Mouse (Mus musculus): ENCODE data around the gene Tbc1d9b.

Gene Tbc1d9b

DNA sequence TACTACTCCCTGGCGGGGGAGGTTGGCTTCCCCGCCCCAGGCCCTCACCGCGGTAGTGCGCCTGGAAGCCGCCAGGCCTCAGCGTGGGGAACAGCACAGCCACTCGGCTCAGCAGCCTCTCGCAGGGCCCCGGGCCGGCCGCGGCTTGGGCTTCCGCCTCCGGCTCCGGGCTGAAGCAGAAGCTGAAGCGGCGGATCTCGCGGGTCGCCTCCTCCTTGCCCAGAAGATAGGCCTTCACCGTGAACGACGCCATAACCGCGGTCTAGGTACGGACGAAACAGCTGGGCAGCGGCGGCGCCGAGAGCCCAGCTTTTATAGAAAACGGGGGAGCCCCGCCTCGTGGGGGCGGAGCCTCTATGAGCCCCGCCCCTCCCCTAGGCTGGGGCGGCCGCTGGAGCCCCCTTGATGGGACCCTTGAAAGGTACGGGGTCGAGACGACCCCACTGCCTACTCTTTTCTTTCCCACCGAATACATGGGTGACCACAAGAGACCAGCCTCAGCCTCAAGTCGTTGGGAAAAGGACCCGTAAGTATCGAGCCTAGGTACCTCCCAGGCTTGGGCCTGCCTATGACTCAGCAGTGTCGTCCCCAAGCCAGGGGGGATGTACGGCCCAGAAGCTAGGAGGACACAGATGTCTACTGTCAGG, 79.4 kb downstream of the Tbc1d9b start, which contains the start of the genes Sqstm1 and Mgat4b:
Gene Sqstm1 (minus strand): TSS at position 323 of the 647 bp plus-strand sequence.
Gene Mgat4b (plus strand): TSS at position 386 of the 647 bp plus-strand sequence.
- peak; percentile 64 for DNase-seq (ENCODE audit: low spot score)

DNA sequence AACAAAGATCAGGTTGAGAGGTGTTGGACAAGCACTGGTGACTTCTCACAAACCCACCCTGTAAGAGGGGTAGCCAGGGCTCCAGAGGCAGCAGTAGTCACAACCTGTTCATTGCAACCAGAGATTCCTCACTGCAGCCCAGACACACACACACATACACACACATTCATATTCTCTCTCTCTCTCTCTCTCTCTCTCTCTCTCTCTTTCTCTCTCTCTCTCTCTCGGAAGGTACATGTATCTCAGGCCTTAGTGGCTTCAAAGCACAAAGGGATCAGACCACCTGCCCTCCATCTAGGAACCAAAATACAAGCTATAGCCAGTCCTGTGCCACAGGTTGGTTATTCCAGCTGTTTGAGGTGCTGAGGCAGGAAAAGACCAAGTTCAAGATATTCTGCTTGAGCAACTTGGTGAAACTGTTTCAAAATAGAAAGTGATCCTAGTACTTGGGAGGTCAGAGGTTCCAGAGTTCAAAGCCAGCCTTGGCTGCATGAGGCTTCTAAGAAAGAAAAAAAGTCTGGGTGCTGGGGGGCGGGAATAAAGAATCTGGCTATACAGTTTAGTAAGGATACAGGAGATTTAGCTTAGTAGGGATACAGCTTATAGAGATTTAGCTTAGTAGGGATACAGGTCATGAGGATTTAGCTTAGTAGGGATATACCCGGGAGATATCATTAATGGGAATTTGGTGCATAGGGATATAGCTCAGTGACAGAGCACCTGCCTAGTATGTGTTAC, 80.3 kb downstream of the Tbc1d9b start:
- no peak for DNase-seq (ENCODE audit: low spot score)

DNA sequence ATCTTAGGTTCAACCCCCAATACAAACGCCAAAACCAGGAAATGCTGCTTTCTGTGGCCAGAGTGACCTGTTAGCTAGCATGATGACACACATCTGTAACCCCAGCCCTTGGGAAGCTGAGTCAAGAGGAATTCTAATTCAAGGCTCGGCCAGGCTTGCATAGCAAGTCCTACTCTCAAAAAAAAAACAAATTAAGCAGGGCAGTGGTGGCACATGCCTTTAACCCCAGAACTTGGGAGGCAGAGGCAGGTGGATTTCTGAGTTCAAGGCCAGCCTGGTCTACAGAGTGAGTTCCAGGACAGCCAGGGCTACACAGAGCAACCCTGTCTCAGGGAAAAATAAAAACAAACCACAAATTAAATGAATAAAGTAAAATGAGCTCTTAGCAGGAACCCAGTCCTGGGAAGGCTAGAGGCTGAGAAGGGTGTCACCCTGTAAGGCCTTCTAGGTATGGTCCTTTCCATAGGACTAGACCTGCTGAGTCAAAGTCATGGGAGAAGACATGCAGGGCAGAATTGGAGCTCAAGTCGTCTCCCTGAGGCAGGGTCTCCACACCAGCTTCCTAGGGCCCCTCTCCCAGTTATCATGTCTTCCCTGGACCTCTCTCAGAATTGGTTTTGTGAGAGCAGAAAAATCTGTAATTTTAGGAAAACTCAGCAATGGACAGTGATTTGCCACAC, 81.0 kb downstream of the Tbc1d9b start:
- DNase-seq (ENCODE audit: low spot score), result no peak

DNA sequence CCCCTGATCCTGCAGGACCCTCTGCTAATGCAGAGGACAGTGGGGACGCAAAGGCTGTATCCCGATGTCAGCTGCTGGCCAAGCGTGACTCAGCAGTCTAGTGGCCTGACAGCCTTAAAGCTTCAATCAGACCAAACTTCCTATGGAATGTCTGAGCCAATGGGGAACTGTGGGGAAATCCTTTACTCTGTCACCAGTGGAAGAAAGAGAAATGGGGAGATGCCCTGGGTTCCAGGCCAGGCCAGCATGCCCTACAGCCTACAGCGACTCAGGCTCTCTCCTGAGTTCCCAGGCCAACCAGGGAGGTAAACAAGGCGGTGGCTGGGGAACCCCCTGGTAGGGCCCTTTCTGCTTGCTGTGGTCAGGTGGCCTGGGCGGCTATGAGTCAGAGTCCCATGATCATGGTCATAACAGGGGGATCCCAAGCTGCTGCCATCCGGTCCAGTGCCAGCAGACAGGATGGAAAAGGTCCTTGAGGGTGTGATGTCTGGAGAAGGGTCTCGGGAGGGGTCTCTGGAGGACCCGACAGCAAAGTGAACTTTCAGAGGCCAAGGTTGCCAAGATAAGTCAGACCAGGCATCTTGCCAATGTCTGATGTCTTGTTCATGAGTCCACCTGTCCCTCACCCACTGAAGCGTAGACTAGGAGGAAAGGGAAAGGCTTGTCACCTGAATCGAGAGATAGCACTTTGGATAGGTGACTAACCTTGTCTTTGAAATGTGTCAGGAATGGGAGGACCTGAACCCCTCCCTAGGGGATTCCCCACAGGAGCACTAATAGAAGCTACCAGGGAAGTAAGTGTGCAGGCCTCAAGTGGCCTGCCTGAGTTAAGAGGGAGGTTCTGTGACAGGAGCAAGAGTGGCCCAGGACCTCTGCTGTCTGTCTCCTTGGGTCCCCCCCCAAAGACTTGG, 81.9 kb downstream of the Tbc1d9b start:
- DNase-seq (ENCODE audit: low spot score), result peak; percentile 89

DNA sequence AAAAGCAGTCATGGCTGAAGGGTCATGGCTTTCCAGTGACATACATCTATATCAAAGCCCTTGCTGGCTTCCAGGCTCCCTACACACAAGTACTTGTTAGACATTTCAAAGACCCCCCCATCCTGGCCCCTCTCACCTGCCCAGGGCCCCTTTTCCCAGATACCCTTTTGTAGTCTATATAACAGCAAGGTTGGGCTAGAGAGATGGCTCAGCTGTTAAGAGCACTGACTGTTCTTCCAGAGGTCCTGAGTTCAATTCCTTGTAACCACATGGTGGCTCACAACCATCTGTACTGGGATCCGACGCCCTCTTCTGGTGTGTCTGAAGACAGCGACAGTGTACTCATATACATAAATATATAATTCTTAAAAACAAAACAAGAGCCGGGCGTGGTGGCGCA, 83.4 kb downstream of the Tbc1d9b start:
- no peak for DNase-seq (ENCODE audit: low spot score)

DNA sequence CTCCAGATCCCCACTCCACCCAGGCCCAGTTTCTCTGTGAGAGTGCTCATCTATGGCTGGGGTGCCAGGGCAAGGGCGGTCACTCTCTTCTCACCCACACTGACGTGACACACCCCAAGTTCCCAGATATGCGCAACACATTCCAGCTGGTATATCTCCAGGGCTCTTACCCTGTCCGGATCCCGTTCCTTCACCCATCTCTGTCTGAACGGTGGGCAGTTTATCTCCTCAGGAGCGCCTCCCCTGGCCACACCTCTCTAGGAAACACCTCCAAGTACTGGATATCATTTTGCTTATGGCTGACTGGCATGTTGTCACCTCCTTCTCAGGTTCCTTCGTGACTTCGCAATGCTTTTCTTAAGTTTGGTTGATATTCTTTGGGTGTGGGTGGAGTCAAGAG, 84.4 kb downstream of the Tbc1d9b start:
- no peak for DNase-seq (ENCODE audit: low spot score)

DNA sequence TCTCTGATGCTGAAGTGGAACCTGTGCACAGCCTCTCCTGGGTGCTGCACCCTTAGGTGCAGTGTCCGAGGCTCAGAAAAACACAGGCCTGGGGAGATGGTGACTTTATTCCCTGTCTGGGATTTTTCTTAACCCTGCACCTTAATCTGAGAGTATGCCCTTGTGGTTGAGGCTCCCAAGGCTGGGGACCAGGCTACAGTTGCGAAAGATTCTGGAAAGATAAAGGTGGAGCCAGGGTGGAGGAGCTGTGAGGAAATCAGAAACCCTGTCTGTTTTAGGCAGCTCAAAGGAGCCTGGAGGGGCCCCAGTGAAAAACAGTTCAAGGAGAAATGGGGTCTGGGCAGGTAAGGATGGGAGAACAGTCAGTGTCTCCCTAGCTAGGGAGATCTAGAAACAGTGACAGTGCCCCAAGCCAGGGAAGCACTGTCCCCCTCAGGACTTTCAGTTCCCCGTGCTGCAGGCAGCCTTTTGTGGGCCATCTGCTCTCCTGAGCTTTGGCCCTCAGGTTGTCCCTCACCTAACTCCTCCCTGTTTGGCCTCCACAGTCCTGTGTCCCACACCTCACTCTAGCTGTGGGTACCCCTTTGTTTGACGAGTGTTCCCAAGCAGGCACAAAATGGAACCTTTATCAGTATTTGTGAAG, 85.6 kb downstream of the Tbc1d9b start:
- peak; percentile 63 for DNase-seq (ENCODE audit: low spot score)

DNA sequence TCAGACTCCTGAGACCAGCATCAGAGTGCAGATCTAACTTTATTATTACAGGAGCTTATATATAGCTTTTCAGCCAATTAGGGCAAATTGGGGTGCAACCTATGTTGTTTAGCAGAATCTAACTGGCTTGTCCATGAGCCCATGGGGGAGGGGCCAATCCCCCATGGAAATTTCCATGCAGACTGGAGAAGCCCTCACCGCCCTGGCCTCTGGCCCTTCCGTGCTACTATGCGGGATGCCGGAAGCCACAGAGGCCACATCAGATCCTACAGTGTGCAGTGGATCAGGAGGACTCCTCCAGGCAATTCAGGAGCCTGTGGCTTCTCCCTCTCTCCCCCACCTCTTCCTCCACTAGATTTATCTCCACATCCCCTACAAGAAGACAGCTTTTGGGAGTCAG, 86.6 kb downstream of the Tbc1d9b start:
- DNase-seq (ENCODE audit: low spot score), result no peak

DNA sequence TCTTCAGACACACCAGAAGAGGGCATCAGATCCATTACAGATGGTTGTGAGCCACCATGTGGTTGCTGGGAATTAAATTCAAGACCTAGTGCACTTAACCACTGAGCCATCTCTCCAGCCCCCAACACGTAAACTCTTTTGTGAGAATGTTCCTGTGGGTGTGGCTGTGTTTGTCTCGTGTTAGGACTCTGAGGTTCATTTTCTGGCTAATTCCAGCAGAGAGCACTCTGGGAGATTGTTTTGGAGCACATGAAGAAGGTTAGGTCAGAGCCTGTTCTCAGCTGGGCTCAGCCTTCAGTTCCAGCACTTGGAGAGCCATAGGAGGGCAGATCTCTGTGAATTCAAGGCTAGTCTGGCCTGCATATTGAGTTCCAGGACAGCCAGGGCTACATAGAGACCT, 88.6 kb downstream of the Tbc1d9b start:
- no peak for DNase-seq (ENCODE audit: low spot score)

Data from ovary, adult 18-20 months (tissue).